Mouse (Mus musculus) adrenal gland, postnatal 4 days (tissue): ENCODE data around the gene Apobec1. TPM values are rescaled to one million over a fixed set of nuclear protein-coding genes. Genes with fewer than 3 reads are reported as not detected.
"Not testable (repeated sequence)": the region's sequence is repeated elsewhere in the genome, so short reads cannot be mapped to it uniquely, and the experiment has no call there.

ENCODE experiments used
- DNase-seq, 2 experiments: peaks; one replicate each; pipeline ENCODE4 v3.0.0; 2021 to 2022; ENCODE audit warnings: low spot score in 2 of 2, mixed read lengths in 2 of 2
- total RNA-seq, 2 experiments: library from RNA; stranded (reverse); gene quantifications; 2 replicates each; pipeline ENCODE4 v1.2.3; 2021

Apobec1 gene
- total RNA-seq, 2 experiments from 2014 or later, result 10.1 to 13.1 TPM

DNA sequence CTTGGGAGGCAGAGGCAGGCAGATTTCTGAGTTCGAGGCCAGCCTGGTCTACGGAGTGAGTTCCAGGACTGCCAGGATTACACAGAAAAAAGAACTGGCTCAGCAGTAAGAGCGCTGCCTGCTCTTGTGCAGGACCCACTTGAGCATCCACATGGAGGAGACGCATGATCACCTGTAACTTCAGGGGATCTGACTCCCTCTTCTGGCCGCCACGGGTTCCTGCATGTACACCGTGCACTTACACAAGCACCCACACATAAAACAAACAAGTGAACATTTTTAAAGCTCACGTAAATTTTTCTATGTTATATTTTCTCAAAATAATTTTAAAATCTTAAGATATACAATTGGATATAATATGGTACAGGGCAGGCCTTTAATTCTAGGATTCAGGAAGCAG, 3.2 kb upstream of the Apobec1 start:
- no peak for DNase-seq

DNA sequence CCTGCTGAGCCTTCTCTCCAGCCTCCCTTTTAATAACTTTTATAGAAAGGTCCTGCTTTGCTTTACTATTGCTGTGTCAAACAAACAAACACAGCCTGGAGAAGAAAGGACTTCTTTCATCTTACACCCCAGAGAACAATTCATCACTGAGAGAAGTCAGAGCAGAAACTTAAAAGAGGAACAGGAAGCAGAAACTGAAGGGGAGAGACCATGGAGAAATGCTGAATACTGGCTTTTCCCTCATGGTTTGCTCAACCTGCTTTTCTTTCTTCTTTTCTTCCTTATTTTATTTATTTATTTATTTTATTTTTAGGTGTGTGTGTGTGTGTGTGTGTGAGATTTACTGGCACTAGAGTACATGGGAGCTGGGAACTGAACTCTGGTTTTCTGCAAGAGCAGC, 2.0 kb upstream of the Apobec1 start:
- DNase-seq, result no peak

DNA sequence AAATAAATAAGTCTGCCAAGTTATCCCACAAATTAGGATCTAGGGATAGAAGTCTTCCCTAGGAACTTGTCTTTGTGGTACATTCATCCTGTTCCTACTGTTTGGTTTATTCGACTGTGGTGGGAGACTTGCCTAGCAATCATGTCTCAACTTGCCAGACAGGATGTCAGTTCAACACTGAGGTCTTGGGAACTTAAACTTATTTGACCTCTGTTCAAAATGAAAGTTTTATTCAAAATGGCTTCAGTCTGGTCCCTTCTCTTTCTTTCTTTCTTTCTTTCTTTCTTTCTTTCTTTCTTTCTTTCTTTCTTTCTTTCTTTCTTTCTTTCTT, 713 bp upstream of the Apobec1 start:
- DNase-seq, result no peak

DNA sequence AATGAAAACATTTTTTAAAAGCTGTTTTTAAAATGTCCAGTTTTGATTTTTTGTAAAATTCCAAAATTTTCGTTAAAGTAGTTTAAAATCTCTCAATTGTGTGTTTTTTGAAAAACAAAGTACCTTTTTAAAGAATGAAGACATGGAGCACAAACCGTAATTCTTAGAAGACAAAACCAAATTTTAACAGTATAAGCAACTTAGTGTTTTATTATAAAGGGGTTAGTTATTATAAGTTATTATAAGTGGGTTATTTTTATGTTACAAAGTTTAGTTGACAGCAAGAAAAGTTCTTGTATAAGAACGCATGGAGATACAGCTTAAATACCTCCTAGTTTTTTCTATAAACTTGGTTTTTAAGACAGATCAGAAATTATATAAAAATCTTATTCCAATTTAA, 629 bp downstream of the Apobec1 start:
- no peak for DNase-seq

DNA sequence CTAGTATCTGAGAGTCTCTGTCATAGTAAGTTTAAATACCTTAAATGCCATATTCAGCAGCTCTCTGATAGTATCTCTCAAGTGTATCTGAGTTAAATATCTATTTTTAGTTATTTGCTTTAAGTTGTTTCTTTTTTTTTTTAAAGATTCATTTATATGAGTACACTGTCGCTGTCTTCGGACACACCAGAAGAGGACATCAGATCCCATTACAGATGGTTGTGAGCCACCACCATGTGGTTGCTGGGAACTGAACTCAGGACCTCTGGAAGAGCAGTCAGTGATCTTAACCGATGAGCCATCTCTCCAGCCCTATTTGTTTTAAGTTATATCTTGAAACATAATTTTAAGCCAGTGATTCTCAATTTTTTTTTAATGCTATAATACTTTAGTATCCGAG, 1.2 kb downstream of the Apobec1 start:
- DNase-seq, result no peak

DNA sequence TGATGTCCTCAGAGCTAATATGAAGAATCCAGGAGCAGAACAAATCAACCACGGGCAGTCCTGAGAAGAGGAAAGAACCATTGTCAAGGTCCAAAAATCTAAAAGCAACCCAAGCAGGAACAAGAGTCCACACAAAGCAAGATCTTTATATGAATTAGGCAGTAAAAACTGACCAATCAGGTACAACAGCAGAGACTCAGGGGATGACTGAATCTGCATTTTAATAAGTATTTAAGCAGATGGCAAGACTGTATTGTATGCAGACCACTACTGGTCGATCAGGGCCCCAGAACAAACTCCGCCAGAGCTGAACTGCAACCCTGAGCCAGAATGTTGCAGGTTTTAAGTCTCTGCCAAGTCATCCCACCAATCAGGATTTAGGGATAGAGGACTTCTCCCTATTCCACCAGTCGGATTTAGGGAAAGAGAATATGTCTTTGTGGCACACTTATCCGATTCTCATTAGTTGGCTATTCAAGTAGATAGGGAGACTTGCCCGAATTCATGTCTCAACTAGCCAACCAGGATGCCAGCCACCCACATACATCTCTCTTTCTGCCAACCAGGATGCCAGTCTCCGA, 2.1 kb downstream of the Apobec1 start:
- no peak for DNase-seq

DNA sequence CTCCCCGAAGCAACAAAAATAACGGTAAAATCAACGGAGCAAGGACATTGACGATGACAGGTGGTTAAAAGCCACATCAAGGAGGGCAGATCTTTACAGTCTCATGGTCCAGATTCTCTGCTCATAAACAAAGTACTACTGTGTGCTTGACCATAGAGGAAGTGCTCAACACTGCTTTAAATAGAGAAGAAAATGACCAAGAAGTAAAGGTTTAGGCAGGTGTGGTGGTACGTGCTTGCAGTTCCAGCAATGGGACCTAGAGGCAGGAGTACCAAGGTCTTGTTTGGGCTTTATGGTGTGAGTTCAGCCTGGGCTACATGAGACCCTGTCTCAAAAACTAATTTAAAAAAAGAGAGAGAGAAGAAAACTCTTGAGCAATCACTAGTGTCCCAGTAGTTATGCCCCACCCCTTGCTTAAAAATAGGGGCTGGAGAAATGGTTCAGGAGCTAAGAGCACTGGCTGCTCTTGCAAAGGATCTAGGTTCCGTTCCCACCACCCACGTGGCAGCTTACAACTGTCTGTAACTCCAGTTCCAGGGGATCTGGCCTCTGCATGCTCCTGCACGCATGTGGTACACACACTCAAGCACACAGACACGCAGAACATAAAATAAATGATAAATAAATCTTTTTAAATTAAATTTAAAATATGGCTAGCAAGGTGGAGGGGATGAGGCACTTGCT, 3.0 kb downstream of the Apobec1 start:
- no peak for DNase-seq

DNA sequence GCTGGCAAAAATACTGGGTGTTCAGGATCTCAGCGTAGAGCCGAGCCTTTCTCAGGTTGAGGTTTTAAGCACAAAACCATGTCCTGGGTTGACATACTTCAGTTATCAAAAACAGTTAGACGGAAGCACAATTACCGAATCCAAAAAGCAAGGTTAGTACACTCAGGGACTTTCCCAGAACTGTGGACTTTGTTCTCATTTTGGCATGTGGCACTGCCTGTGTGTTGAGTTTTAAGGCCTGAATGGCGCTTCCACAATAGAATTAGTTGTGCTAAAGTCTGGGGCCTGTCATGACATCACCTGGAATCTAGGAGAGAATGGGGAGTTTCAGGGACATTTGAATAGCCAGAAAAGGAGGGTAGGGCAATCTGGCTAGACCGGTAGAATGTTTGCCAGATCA, 3.8 kb downstream of the Apobec1 start:
- DNase-seq, result no peak

DNA sequence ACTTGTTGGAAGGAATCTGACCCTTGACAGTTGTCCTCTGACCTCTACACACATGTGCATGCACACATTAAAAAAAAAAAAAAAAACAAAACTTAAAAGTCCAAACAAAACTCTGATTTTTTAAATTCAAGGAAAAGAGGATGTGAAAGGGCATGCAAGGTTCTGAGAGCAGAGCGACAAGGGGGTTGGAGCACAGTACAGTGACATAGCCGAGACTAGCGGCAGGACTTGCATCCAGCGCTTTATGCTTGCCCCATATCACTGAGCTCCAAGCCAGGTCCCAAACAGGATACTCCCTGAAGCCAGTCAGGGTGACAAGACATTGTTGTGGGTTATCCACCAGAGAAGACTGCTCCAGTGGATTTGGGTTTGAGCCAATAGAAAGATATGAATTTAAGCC, 4.2 kb downstream of the Apobec1 start:
- no peak for DNase-seq

DNA sequence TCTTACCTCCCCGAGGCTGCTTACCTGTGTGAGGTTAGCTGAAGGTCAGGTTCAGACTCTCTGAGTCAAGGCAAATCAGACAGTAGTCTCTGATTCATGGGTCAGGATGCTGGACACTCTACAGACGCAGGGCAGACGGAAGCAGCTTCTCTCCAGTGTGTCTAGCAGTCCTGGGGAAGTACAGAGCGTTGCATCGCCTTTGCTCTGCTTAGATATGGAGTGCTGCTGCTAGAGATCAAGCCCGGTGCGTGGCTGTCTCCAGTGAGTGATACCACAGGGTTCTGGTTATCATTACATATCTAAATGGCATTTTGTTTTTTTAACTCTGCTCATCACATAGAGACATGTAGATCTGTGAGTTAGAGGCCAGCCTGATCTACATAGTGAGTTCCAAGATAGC, 5.6 kb downstream of the Apobec1 start:
- DNase-seq, result no peak

DNA sequence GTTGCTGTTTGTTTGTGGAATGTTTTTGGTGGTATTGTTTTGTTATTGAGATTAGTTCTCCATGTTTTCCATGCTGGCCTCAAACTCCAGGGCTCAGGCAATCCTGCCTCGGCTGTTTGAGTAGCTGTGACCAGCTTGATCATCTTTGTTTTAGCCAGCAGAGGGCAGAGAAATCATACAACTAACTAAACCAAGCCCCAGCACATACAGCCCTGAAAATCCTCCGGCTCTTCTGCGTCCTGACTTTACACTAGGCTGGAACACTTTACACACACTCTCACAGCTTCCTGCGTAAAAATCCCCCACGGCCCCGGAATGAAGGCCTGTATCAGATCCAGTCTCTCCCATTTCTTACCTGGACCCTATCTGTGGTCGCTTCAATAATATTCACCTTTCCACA, 6.6 kb downstream of the Apobec1 start:
- DNase-seq, result no peak

DNA sequence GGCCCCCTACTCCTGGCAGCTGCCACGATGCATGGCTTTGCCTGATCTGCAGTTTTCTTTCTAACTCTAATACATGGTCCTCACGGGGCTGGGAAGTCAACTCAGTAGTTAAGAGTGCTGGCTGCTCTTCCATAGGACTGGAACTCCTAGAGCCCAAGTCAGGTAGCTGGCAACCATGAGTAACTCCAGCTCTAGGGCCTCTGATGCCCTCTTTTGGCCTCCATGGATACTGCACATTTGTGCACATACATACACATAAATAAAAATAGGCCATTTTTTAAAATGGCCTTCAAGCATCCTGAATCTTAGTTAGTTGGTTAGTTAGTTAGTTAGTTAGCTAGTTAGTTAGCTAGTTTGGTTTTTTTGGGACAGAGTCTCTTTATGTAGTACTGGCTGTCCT, 9.3 kb downstream of the Apobec1 start:
- no peak for DNase-seq

DNA sequence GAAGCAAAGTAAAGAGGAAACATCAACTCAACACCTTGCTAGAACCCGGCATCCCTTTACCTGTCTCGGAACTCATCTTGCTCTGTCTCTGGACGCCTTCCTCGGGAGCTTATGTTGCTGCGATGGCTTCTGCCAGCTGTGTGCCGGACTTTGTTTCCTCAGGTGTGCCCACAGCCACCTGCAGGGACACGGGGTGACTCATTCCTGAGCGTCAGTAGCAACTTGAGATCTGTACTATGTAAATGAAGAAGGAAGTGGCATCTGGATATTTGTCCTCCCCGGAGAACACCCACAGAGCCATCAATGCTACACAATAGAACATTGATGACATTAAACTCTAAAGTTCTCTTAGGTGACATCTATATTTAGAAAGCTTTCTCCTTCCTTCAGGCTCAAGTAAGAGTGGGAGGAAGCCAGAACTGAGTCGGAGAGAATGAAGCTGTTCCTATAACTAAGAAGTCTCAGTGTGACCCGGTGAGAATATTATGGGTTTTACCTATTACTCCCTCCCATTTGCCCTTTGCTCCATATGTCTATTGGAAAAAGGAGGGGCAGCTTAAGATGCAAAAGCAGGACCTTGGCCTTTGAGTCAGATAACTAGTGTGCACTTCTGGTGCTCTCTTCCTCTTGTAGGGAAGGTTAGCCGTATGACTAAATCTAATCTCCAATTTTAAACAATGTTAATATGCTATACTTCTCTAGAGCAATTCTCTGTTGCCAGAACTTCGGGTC, 11.1 kb downstream of the Apobec1 start:
- no peak for DNase-seq

DNA sequence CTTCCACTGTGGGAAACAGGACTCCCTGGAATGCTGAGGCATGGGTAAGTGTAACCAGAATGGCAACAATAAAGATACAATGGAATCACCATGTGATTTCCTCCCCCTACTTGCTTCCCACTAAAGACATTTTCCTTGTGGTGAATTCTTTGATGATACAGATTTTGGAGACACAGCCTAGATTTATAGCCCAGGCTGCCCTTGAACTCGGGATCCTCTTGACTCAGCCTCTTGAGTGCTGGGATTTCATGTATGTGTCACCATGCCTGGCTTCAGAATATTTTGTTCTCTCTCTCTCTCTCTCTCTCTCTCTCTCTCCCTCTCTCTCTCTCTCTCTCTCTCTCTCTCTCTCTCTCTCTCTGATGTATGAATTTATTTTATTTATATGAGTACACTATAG, 23.2 kb downstream of the Apobec1 start:
- no peak for DNase-seq

DNA sequence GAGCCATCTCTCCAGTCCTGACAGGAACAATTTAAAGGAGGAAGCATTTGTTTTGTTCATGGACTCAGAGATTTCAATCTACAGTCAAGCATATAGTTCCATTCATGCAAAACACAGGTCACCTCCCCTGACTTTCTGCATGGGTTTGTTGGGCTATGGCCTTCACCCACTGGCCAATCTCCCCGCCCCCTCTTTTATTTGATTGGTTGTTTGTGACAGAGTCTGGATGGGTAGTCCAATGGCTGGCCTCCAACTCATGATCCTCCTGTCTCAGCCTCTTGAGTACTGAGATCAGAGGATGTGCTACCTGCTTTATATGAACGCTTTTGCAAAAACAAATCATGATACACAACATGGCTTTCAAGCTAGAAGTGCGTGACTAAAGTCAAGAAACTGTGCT, 25.2 kb downstream of the Apobec1 start:
- no peak for DNase-seq

DNA sequence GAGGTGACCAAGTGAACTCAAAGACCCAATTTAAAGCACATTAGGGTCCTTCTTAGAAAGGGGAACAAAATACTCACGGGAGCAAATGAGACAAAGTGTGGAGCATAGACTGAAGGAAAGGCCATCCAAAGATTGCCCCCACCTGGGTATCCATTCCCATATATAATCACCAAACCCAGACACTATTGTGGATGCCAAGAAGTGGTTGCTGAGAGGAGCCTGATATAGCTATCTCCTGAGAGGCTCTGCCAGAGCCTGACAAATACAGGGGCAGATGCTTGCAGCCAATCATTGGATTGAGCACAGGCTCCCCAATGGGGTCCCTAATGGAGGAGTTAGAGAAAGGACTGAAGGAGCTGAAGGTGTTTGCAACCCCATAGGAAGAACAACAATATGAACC, 27.2 kb downstream of the Apobec1 start:
- DNase-seq, result not testable (repeated sequence)

DNA sequence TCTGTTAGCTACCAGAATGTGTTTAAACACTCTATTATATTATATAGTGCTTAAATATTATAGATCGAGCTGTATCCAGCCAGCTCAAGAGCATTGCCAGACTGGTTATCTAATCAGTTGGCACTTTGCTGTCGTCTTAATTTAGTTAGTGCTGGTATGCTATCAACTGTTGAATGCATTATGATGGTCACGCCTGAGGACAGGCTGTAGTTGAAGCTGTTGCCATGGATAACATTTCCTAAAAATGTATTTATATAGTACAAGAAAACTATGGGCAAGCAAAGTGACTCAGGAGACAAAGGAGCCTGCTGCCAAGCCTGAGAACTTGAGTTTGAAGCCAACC, 30.7 kb downstream of the Apobec1 start:
- DNase-seq, result no peak

DNA sequence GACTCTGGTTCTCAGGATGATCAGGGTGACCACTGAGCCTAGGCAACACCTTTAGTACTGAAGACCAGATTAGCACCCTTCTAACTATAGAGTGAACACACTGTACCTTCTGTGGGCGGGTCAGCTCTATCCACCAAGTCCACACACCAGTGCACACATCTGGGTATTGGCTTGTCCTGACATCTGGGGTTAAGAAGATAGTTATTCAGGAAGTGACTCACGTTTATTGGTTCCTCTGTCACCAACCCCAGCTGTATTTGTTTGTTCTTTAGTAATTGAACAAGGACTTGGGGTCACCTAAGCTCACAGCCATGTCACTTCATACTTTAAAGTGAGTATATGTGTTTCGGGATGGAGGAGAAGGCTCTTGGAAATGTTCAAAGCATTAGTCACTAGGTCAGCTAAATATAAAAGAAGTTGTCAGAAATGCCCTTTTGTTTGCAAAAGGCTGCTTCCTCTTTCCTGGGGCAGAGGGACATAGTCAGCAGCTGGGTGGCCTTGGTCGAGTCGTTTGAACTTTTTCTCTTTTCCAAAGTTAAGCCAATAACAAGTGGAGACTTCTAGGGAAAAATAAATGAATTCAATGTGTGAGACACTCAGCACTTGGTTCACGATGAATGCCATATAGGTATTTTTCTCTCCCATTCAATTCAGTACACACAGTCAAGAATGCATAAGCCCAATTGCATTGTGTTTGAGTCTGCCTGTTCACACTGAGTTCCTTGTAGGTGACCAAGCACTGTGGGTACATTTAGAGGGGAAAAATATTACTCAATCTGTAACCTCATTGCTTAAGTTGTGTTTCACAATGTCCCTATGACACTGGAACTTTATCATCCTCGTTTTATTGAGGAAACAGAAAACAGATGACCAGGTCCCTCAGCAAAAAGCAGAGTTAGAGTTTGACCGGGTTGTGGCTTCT, 31.3 kb downstream of the Apobec1 start:
- DNase-seq, result no peak

DNA sequence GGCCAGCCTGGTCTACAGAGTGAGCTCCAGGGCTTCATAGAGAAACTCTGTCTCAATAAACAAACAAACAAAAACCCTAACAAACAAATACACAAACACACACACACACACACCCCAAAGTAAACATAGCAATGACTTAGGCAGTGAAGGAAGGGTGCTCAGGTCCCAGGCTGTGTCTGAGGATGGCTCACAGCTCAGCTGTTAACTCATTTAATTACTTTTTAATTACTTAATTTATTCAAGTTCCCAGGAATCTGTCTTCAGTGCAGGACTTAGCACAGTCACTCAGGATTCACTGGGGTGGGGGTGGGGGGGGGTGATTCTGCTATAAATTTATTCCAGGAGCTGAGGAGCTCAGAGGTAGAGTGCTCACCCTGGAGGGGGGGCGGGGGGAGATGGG, 32.5 kb downstream of the Apobec1 start:
- no peak for DNase-seq

DNA sequence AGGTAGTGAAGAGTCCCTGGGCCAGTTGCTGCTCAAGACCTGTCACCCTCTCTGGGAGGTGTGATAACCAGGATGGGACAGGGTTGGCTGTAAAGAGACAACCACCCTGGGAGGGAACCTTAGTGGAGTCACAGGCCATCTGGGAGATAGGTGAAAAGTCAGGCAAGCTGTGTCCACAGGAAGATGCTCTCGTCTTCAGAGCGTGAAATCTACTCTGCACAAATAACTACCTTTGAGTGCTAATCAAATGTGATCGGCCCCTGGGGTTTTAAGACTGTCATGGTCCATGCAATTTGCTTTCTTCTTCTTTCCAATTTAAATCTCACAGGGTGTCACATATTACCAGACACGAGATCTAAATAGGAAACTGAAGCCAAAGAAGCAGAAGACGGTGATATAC, 33.1 kb downstream of the Apobec1 start:
- DNase-seq, result no peak

DNA sequence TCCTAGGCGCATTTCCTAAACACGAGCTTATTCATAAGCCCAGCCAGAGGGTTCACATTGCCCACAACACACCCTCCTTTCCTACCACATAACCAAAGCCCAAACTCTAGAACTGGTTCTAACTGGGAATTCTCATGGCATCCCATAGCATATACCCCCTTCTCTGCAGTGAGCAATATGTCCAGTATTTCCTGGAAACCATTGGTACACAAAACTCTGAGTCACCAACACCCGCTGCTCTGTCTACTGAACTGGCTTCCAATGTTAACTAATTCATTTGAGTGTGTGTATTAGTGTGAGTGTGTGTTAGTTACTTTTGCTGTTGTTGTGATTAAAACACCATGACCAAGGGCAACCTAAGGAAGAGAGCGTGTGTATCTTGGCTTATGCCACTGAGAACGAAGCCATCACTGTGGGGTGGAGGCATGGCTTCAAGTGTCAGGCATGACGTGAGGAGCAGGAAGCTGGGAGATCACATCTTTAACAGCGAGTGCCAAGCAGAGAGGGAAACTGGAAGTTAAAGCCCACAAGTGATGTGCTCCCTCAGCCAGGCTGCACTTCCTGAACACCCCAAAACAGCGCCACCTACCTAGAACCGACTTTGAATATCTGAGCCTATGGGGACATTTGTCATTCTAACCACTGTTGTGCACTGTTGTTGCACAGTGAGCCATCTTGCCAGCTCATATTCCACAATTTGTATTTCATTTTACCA, 37.0 kb downstream of the Apobec1 start:
- no peak for DNase-seq
